Mouse (Mus musculus) myocyte (in vitro differentiated cells): Measurements from ENCODE around the gene Stox2. TPM values are rescaled to one million over a fixed set of nuclear protein-coding genes. Genes with fewer than 3 reads are reported as not detected.

Experiments used
- H3K27me3 ChIP-seq: one replicate; pipeline ENCODE4 v1.6.1; 2011; ENCODE audit not compliant: control insufficient read depth, insufficient read depth, insufficient read length
- H3K36me3 ChIP-seq: one replicate; pipeline ENCODE4 v1.6.1; 2011; ENCODE audit not compliant: control insufficient read depth, insufficient read depth
- H3K4me2 ChIP-seq: one replicate; pipeline ENCODE4 v1.6.1; 2011; ENCODE audit warnings: low read depth, control low read depth
- H3K4me3 ChIP-seq: one replicate; pipeline ENCODE4 v1.5.1; 2011; ENCODE audit warnings: mild to moderate bottlenecking, control low read depth, moderate library complexity
- H3K79me2 ChIP-seq: one replicate; pipeline ENCODE4 v1.6.1; 2011; ENCODE audit not compliant: control insufficient read depth, insufficient read depth
- H3ac ChIP-seq: one replicate; pipeline ENCODE4 v1.6.1; 2011; ENCODE audit not compliant: control insufficient read depth, insufficient read length
- CEBPB ChIP-seq: IDR thresholded peaks from 2 replicates; pipeline ENCODE4 v1.6.1; 2011; ENCODE audit warnings: mild to moderate bottlenecking, moderate library complexity; ENCODE audit not compliant: poor library complexity, insufficient read depth, severe bottlenecking
- E2F4 ChIP-seq: IDR thresholded peaks from one replicate; pipeline ENCODE4 v1.6.1; 2011; ENCODE audit warnings: mild to moderate bottlenecking, control low read depth, moderate library complexity; ENCODE audit not compliant: insufficient read depth
- MAX ChIP-seq: IDR thresholded peaks from one replicate; pipeline ENCODE4 v1.6.1; 2011; ENCODE audit warnings: low read depth, mild to moderate bottlenecking, control low read depth
- MYOD1 ChIP-seq, 3 experiments: IDR thresholded peaks; one replicate each; pipeline ENCODE4 v1.6.1; 2011; ENCODE audit warnings: control low read depth in 2 of 3, low read depth in 2 of 3, mild to moderate bottlenecking in 2 of 3, moderate library complexity in 1 of 3; ENCODE audit not compliant: insufficient read length in 2 of 3, control insufficient read depth in 1 of 3
- MYOG ChIP-seq, 3 experiments: IDR thresholded peaks; one replicate each; pipeline ENCODE4 v1.6.1; 2011; ENCODE audit warnings: control low read depth in 2 of 3, low read depth in 2 of 3, mild to moderate bottlenecking in 2 of 3; ENCODE audit not compliant: insufficient read length in 2 of 3, control insufficient read depth in 1 of 3, insufficient read depth in 1 of 3
- POLR2A ChIP-seq: IDR thresholded peaks from one replicate; pipeline ENCODE4 v1.6.1; 2011; ENCODE audit warnings: low read depth, mild to moderate bottlenecking, control low read depth, moderate library complexity; ENCODE audit not compliant: insufficient read length
- POLR2AphosphoS2 ChIP-seq: IDR thresholded peaks from one replicate; pipeline ENCODE4 v1.6.1; 2011; ENCODE audit warnings: low read depth, control low read depth; ENCODE audit not compliant: insufficient read length
- REST ChIP-seq: IDR thresholded peaks from one replicate; pipeline ENCODE4 v1.6.1; 2011; ENCODE audit warnings: mild to moderate bottlenecking, control low read depth, moderate library complexity; ENCODE audit not compliant: insufficient read depth, insufficient read length
- SRF ChIP-seq: IDR thresholded peaks from one replicate; pipeline ENCODE4 v1.6.1; 2011; ENCODE audit warnings: low read depth; ENCODE audit not compliant: control insufficient read depth, insufficient read length
- TCF12 ChIP-seq: IDR thresholded peaks from one replicate; pipeline ENCODE4 v1.6.1; 2011; ENCODE audit warnings: mild to moderate bottlenecking, control low read depth; ENCODE audit not compliant: poor library complexity, insufficient read depth, severe bottlenecking
- TCF3 ChIP-seq: IDR thresholded peaks from one replicate; pipeline ENCODE4 v1.6.1; 2011; ENCODE audit warnings: low read depth, control low read depth; ENCODE audit not compliant: insufficient read length
- USF1 ChIP-seq: IDR thresholded peaks from one replicate; pipeline ENCODE4 v1.6.1; 2011; ENCODE audit warnings: low read depth, mild to moderate bottlenecking, control low read depth, moderate library complexity
- polyA plus RNA-seq: library from polyadenylated mRNA; unstranded; fragments of >200 nt; fragmentation: generic; extraction: Trizol; gene quantifications from one replicate; pipeline ENCODE4 v1.2.1, GENCODE M21; 2012; ENCODE audit warnings: missing spikeins

The Stox2 gene
- polyA plus RNA-seq, 1 experiment, result not detected

DNA sequence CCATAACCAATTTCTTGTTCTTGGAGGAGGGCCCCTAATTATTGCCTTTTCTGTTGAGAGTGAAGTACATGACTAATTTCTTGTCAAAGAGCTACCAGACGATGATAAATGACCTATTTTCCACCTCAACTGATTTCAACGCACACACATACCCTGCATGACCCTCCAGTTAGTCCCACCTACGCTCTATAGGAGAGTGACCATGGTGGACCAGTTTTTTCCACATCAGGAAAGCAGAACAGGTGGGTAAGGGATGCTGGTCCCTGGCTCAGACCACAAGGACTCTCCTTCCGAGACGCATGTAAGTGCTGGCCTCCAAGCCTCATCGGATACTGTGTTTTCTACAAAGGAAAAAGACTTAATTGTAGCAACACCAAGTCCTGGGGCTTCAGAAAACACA is 65.4 kb downstream of the Stox2 start:
- H3K27me3 ChIP-seq, result no peaks in the 10 kb centered on the region
- no peaks in the 10 kb centered on the region for H3K36me3 ChIP-seq
- H3K4me3 ChIP-seq, result no peak overlapping the region
- no peaks in the 10 kb centered on the region for H3K79me2 ChIP-seq
- no peak overlapping the region for H3K4me2 ChIP-seq
- no peak for TF ChIP-seq USF1
- no peak for TF ChIP-seq REST
- TF ChIP-seq MYOG (IDR thresholded peaks at IDR 0.05; ENCODE audit: control insufficient read depth in 1 of 3, insufficient read depth in 1 of 3, insufficient read length in 2 of 3, low read depth in 2 of 3), result no peak
- no peak for TF ChIP-seq POLR2AphosphoS2
- no peak for TF ChIP-seq E2F4
- no peak for TF ChIP-seq MAX
- TF ChIP-seq TCF12, result no peak
- no peak for TF ChIP-seq TCF3
- no peak for TF ChIP-seq SRF
- H3ac ChIP-seq, result no peak overlapping the region

DNA sequence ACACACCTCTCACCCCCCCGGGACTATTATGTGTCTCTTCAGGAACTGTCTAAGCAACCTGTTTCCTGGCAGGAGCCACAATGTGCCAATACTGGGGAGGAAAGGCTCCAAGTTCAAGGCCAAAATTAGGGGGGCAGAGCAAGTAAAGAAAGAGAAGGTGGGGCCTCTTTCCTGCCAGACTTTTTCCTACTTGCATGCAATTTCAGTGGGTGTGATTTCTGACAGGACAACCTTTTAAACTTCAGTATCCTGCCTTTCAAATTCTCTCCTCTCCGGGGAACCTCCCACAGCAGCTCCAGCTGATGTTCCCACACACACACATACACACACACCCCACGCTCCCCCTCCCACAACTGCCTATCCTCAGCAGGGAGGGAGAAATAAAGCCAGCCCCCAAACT is 66.1 kb downstream of the Stox2 start:
- Histone ChIP-seq H3ac (no peak overlapping the region), H3K4me3 (no peak overlapping the region), H3K36me3 (no peaks in the 10 kb centered on the region), H3K79me2 (no peaks in the 10 kb centered on the region), H3K4me2 (no peak overlapping the region), H3K27me3 (no peaks in the 10 kb centered on the region)
- TF ChIP-seq MAX, result no peak
- TF ChIP-seq MYOD1 (IDR thresholded peaks at IDR 0.05; ENCODE audit: control insufficient read depth in 1 of 3, insufficient read length in 2 of 3, low read depth in 2 of 3), result no peak
- TF ChIP-seq SRF, result no peak
- TF ChIP-seq USF1, result no peak
- TF ChIP-seq REST, result no peak
- no peak for TF ChIP-seq TCF12
- TF ChIP-seq E2F4, result no peak
- no peak for TF ChIP-seq POLR2A
- TF ChIP-seq TCF3, result no peak
- no peak for TF ChIP-seq MYOG (IDR thresholded peaks at IDR 0.05; ENCODE audit: control insufficient read depth in 1 of 3, insufficient read depth in 1 of 3, insufficient read length in 2 of 3, low read depth in 2 of 3)
- no peak for TF ChIP-seq POLR2AphosphoS2
- no peak for TF ChIP-seq CEBPB

DNA sequence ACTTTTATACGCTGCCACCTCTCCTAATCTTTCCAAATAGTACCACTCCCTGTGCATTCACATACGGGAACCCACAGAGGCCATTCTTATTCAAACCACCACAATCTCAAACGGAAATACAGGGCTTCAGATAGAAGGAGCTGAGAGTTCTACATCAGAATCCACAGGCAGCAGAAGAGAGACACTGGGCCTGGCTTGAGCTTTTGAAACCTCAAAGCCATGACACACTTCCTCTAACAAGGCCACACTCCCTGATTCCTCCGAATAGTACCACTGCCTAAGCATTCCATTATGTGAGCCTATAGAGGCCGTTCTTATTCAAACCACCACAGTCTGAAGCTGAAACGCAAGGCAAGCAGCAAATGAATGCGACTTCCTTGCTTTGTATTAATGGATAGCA is 69.5 kb downstream of the Stox2 start:
- Histone ChIP-seq H3K4me2 (no peak overlapping the region), H3K79me2 (no peaks in the 10 kb centered on the region), H3K36me3 (no peaks in the 10 kb centered on the region), H3K27me3 (no peaks in the 10 kb centered on the region), H3ac (no peak overlapping the region), H3K4me3 (no peak overlapping the region)
- TF ChIP-seq CEBPB, result no peak

DNA sequence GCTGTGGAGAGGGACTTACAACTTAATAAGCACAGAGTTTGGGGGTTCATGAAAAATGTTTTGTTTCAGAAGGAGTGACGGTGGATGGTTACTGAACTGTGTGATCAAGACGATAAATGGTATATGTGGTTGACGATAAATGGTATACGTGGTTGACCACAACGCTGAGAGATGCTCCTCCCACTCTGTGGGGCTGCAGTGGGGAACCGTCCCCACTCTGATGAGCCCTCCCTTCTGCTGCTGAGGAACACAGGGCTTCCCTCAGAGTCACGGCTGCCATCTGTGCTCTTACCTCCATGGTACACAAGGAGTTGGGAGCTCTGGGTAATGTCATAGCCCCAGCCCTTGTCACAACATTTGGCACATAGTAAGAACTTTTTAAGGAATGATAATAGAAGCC is 72.4 kb downstream of the Stox2 start:
- H3K4me2 ChIP-seq, result no peak overlapping the region
- H3K36me3 ChIP-seq, result no peaks in the 10 kb centered on the region
- H3K79me2 ChIP-seq, result no peaks in the 10 kb centered on the region
- no peak overlapping the region for H3K4me3 ChIP-seq
- H3K27me3 ChIP-seq, result no peaks in the 10 kb centered on the region
- TF ChIP-seq USF1 (no peak), SRF (no peak)
- no peak overlapping the region for H3ac ChIP-seq

DNA sequence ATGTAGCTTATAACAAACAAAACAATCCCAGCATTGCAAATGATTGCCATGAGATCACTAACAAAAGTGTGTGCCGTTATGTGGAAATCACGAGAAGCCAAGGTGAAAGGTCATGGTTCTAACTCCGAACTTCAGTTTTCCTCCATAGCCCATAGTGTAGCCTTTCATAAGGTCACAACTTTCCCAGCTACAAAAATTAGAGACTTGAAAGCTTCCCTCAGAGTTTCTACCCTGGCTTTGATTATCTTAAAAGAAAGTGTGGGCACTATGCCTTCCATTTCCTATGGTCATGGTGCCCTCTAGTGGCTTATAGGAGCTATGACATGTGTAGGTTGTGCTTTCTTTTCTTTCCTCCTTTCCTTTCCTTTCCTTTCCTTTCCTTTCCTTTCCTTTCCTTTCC is 74.6 kb downstream of the Stox2 start:
- H3K79me2 ChIP-seq, result no peaks in the 10 kb centered on the region
- H3K4me3 ChIP-seq, result no peak overlapping the region
- H3K36me3 ChIP-seq, result no peaks in the 10 kb centered on the region
- no peak for TF ChIP-seq MAX
- TF ChIP-seq POLR2AphosphoS2, result no peak
- TF ChIP-seq TCF12, result no peak
- no peak for TF ChIP-seq TCF3
- TF ChIP-seq CEBPB, result no peak
- no peak for TF ChIP-seq MYOG (IDR thresholded peaks at IDR 0.05; ENCODE audit: control insufficient read depth in 1 of 3, insufficient read depth in 1 of 3, insufficient read length in 2 of 3, low read depth in 2 of 3)
- no peak for TF ChIP-seq REST
- H3K27me3 ChIP-seq, result no peaks in the 10 kb centered on the region
- H3K4me2 ChIP-seq, result peak overlapping the region; percentile 2
- H3ac ChIP-seq, result no peak overlapping the region

DNA sequence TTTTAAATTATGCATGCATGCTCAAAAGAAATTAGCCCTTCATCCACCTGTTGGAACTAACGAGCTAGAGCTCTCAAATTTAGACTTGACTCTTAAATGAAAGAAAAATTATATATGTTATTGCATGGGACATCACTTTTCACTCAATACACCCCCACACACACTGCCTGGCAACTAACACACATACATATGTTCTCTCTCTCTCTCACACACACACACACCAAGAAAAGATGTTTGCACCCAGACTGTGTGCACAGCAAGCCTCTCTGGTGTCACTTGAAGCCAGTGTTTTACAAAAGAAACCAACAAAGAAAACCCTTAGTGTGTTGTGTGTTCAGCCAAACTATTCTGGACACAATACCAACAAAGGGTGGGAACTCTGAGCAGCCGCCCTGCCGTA is 75.1 kb downstream of the Stox2 start:
- TF ChIP-seq E2F4 (no peak), REST (no peak), TCF12 (no peak)
- H3K27me3 ChIP-seq, result no peaks in the 10 kb centered on the region
- H3K36me3 ChIP-seq, result no peaks in the 10 kb centered on the region
- no peak overlapping the region for H3K4me2 ChIP-seq
- no peaks in the 10 kb centered on the region for H3K79me2 ChIP-seq
- H3K4me3 ChIP-seq, result no peak overlapping the region
- H3ac ChIP-seq, result no peak overlapping the region
